Mouse (Mus musculus) heart, postnatal 0 days (tissue): Measurements from ENCODE around the gene Rab33b. TPM values are rescaled to one million over a fixed set of nuclear protein-coding genes. Genes with fewer than 3 reads are reported as not detected.

Experiments
- ATAC-seq: fragments of 200-750 bp; cut with Nextera tagmentation; 2 replicates; pipeline ENCODE4 v1.8.0; 2017; ENCODE audit warnings: low read depth, moderate number of reproducible peaks, moderate library complexity; ENCODE audit not compliant: insufficient read depth
- DNase-seq: peaks from one replicate; pipeline ENCODE4 v3.0.0-alpha.2; 2016; ENCODE audit warnings: low spot score
- H3K27ac ChIP-seq: fragments of 300-500 bp; sonication (generic); 2 replicates; pipeline ENCODE4 v1.5.1; 2014; ENCODE audit warnings: low read depth, mild to moderate bottlenecking
- H3K27me3 ChIP-seq: fragments of 300-500 bp; sonication (generic); 2 replicates; pipeline ENCODE4 v1.6.1; 2014; ENCODE audit warnings: low read length, mixed read lengths; ENCODE audit not compliant: control insufficient read depth, insufficient read depth
- H3K36me3 ChIP-seq: fragments of 300-500 bp; sonication (generic); replicated peaks from 2 replicates; pipeline ENCODE4 v1.6.1; 2014; ENCODE audit warnings: low read length, mixed read lengths; ENCODE audit not compliant: control insufficient read depth, insufficient read depth
- H3K4me1 ChIP-seq: fragments of 300-500 bp; sonication (generic); 2 replicates; pipeline ENCODE4 v1.6.1; 2014; ENCODE audit warnings: antibody characterized with exemption; ENCODE audit not compliant: control insufficient read depth, insufficient read depth
- H3K4me2 ChIP-seq: fragments of 300-500 bp; sonication (generic); 2 replicates; pipeline ENCODE4 v1.6.1; 2014; ENCODE audit warnings: low read depth, mild to moderate bottlenecking, low read length, moderate library complexity
- H3K4me3 ChIP-seq: fragments of 300-500 bp; sonication (generic); 2 replicates; pipeline ENCODE4 v1.5.1; 2014; ENCODE audit warnings: low read depth, low read length
- H3K9ac ChIP-seq: fragments of 300-500 bp; sonication (generic); replicated peaks from 2 replicates; pipeline ENCODE4 v1.6.1; 2014; ENCODE audit warnings: low read depth, low read length, mixed read lengths
- H3K9me3 ChIP-seq: fragments of 300-500 bp; sonication (generic); replicated peaks from 2 replicates; pipeline ENCODE4 v1.6.1; 2016; ENCODE audit warnings: low read length; ENCODE audit not compliant: control insufficient read depth
- CTCF ChIP-seq: IDR thresholded peaks from 2 replicates; pipeline ENCODE4 v1.5.1; 2016; ENCODE audit warnings: antibody characterized with exemption, control low read depth, low read depth
- EP300 ChIP-seq: IDR thresholded peaks from 2 replicates; pipeline ENCODE4 v1.6.1; 2016; ENCODE audit warnings: antibody characterized with exemption, low read depth
- WGBS: fragments of 180-500 bp; shearing (Covaris S2); extraction: QIAGEN DNeasy Blood & Tissue Kit; methylation state at CpG from one replicate; pipeline ENCODE4 v1.1.7; 2014; 5-methylcytosine and 5-hydroxymethylcytosine counted together
- polyA plus RNA-seq: library from polyadenylated mRNA; unstranded; fragments of >200 nt; fragmentation: Nextera tagmentation; extraction: Ambion mirVana; gene quantifications from 2 replicates; pipeline ENCODE4 v1.2.1, GENCODE M21; 2015
- total RNA-seq: library from RNA; depleted of rRNA; stranded (reverse); fragments of >200 nt; gene quantifications from 2 replicates; pipeline ENCODE4 v1.2.3, GENCODE M21; 2014; ENCODE audit warnings: low replicate concordance

Rab33b gene
- total and polyA plus RNA-seq, 2 experiments from 2014 or later, result 9.0 to 12.7 TPM

DNA sequence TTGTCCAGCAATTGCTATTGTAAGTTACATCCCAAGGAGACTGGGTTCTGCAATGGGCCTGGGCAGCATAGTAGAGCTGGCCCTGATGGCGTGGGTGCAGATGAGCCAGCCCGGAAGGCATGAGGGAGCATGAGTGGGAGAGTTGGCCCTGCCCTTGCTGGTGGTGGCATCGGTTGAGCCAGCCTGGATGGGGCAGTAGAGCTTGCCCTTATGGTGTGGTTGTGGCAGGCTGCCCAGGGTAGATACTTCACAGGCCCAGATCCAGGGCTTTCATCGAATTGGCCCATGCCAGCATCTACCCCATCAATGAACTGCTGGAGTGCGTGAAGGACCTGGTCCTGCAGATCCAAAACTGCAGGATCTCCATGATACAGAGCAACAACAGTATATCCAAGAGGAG lies 28.3 kb downstream of the Rab33b start:
- DNase-seq (no peak), ATAC-seq (no peak)
- Histone ChIP-seq H3K27ac (no peak overlapping the region), H3K9ac (no peak overlapping the region), H3K4me3 (no peak overlapping the region), H3K36me3 (0 out of 2 replicates have a peak, but pooled peaks cover 11% of the 10 kb centered on the region), H3K4me2 (no peak overlapping the region), H3K4me1 (no peaks in the 10 kb centered on the region), H3K27me3 (no peaks in the 10 kb centered on the region), H3K9me3 (no peaks in the 10 kb centered on the region)
- TF ChIP-seq EP300, result no peak
- TF ChIP-seq CTCF, result no peak
- 76% methylated on average over 5 of the region's 5 CpGs for WGBS

DNA sequence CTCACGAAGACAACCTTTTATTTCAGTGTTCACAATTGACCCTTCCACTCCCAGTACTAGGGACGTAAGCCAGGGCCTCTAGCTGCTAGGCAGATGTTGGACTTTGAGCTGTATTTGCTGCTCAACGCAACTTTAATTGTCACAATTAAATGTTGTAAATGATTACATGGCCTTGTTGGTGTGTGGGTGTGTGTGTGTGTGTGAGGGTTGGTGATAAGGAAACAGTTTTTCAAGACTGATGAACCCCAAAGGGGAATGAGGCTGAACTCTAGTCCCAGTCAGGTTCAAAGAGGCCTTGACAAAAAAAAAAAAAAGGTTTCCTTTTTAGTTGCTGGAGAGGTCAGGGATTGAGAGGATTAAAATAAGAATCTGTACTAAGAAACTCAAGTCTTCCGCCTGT lies 33.7 kb downstream of the Rab33b start:
- Histone ChIP-seq H3K36me3 (peaks cover 51% of the 10 kb centered on the region), H3K4me3 (no peak overlapping the region), H3K27ac (no peak overlapping the region), H3K27me3 (no peaks in the 10 kb centered on the region), H3K4me2 (no peak overlapping the region), H3K4me1 (no peaks in the 10 kb centered on the region), H3K9me3 (no peaks in the 10 kb centered on the region), H3K9ac (no peak overlapping the region)
- ATAC-seq (no peak), DNase-seq (no peak)
- TF ChIP-seq CTCF, result no peak
- TF ChIP-seq EP300, result no peak
- 82% methylated on average over 4 of the region's 4 CpGs for WGBS

GRCm38 (mm10) chr3:51517878-51518762 lies 34.4 kb downstream of the Rab33b start:
- H3K9me3 ChIP-seq, result no peaks in the 10 kb centered on the region
- TF ChIP-seq EP300 (no peak), CTCF (no peak)
- WGBS, result 77% methylated on average over 12 of the region's 12 CpGs
- 0 out of 2 replicates have a peak overlapping the region, but pooled peaks have one; percentile 13 for H3K27ac ChIP-seq
- no peak overlapping the region for H3K4me2 ChIP-seq
- no peaks in the 10 kb centered on the region for H3K27me3 ChIP-seq
- no peak for DNase-seq
- ATAC-seq, result no peak
- peaks cover 57% of the 10 kb centered on the region for H3K36me3 ChIP-seq
- H3K9ac ChIP-seq, result no peak overlapping the region
- H3K4me3 ChIP-seq, result no peak overlapping the region
- H3K4me1 ChIP-seq, result no peaks in the 10 kb centered on the region

DNA sequence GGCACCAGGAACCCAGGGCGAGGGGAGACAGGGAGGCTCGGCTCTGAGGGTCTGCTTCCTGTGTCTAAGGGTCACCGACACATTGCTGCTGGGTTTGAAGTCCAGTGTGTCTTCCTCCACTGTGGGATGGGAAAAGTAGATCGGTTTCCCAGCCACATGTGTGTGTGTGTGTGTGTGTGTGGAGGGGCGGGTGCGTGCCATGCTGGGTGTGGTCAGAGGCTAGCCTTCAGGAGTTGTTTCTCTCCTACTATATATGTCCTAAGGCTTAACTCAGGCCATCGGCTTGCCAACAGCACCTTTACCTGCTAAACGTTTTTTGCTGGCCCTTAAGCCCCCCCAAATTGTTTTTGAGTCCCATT lies 35.0 kb downstream of the Rab33b start:
- 0 out of 2 replicates have a peak overlapping the region, but pooled peaks have one; percentile 13 for H3K27ac ChIP-seq
- no peak overlapping the region for H3K4me3 ChIP-seq
- no peaks in the 10 kb centered on the region for H3K9me3 ChIP-seq
- peaks cover 63% of the 10 kb centered on the region for H3K36me3 ChIP-seq
- no peaks in the 10 kb centered on the region for H3K27me3 ChIP-seq
- TF ChIP-seq EP300 (no peak), CTCF (no peak)
- H3K4me1 ChIP-seq, result no peaks in the 10 kb centered on the region
- 56% methylated on average over 8 of the region's 8 CpGs for WGBS
- H3K4me2 ChIP-seq, result no peak overlapping the region
- no peak overlapping the region for H3K9ac ChIP-seq
- DNase-seq, result no peak
- no peak for ATAC-seq

DNA sequence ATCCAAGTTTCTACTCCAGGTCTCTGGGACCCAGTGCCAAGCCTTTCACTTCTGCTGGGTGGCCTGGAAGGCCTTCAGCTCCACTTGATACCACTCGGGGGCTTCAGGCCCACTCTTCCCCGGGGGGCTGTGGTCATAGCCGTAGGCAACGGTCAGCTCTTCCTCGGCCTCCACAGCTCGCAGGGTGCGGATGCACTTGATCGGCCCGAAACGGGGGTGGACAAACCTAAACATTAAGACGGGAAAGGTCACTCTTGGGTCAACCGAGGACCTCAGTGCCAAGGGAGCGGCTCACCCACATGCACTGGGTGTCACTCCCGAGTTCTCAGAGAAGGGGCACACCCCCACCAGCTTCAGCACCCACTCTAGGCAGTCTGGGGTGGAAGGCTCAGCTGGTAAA lies 37.5 kb downstream of the Rab33b start:
- Histone ChIP-seq H3K4me2 (no peak overlapping the region), H3K4me1 (no peaks in the 10 kb centered on the region), H3K9ac (no peak overlapping the region), H3K4me3 (no peak overlapping the region), H3K27ac (no peak overlapping the region), H3K36me3 (peaks cover 80% of the 10 kb centered on the region), H3K9me3 (no peaks in the 10 kb centered on the region), H3K27me3 (no peaks in the 10 kb centered on the region)
- no peak for TF ChIP-seq EP300
- no peak for TF ChIP-seq CTCF
- DNase-seq (no peak), ATAC-seq (no peak)
- 90% methylated on average over 14 of the region's 14 CpGs for WGBS
